Mouse (Mus musculus) left cerebral cortex, adult 9 months (tissue): ENCODE measurements at regions not wholly inside any gene's neighbourhood (a gene's known extent, or its start where the extent isn't known, plus 50 kb on each side); places are given as distances from the start of the nearest gene placed in this dataset.

ENCODE experiments used
- DNase-seq, 2 experiments: peaks; one replicate each; pipeline ENCODE4 v3.0.0; 2022; ENCODE audit warnings: low spot score in 2 of 2

DNA sequence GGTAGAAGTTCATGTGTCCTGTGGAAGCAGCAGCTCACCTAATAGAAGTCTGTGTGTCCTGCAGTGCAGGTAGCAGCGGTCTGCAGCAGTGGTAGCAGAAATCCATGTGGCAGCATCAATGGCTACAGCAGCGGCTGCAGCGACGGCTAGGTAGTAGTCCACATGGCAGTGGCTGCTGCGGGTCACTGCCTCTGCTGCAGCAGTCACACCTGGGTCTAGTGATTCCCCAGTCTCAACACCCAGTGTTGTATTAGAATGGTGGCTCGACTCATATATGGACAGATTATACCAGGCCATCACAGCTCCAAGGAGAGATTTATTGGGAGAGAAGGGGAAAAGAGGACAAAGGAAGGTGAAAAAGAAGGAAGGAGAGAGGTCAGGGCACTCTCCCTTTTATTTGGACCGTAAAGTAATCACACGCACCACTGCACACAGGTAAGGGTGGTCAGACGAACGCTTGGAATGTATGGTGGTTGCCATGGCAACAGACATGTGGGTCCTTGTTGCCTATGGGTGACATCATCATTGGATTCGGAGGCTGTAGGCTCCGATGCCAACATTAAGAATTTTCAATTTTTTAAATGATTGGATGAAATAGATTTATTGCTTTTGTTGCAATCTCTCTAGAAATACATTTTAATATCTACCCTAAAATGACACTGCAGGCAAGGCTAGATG, 71.2 kb upstream of the Ccdc85a start:
- no peak for DNase-seq

DNA sequence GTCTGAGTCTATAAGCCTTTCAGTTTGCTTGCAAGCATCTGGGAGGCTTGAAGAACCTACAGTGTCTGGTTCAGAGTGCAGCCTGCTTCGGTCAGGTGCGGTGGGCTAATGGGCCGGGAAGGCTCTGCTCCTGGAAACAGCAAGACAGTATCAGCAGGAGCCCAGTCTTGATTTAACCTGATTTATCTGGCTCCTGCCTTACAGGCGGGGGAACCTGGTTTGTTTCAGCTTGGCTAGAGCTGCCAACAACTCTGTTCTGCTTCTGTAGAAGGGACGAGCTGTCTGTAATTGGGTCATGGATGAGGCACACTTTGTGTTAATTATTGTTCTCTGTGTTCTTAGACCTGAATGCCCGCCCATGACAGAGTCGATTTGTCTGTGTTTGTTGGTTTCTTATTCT, 65.3 kb upstream of the Ccdc85a start:
- DNase-seq: no peak

DNA sequence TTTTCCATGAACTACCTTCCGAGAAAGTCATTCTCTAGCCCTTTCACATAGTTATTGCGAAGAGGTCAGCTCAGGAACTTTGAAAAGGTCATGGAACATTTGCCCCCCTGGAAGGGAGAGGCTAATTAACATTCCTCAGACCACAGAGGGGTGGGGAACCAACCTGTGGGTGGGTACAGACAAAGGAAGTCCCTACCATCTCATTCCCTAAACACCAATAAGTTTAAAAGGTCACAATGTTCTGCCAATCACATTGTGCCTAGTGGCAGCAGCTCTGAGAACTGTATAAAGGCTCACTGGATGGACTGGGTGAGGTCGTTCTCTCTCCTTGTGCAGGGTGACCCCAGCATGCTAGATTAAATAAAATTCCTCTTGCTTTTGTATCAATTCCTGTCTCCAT, 64.8 kb upstream of the Ccdc85a start:
- no peak for DNase-seq

DNA sequence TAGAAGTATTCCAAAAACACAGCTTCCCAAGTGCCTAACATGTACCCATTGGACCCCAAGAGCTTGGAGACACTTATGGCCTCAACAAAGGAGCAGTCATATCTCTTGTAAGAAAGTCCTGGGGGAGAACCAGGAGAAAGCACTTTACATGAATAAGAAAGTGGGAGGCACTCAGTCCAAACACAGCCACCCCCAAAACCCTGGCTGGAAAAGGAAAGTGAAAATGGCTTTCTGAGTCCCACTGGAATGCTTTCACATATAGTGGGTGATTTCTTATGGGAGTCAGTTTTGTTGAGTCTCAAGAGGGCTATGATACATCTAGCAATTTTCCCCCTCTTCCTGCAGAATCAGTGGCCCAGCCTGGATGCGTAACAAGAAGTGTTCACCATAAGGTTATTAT, 55.0 kb upstream of the Ccdc85a start:
- DNase-seq: no peak

DNA sequence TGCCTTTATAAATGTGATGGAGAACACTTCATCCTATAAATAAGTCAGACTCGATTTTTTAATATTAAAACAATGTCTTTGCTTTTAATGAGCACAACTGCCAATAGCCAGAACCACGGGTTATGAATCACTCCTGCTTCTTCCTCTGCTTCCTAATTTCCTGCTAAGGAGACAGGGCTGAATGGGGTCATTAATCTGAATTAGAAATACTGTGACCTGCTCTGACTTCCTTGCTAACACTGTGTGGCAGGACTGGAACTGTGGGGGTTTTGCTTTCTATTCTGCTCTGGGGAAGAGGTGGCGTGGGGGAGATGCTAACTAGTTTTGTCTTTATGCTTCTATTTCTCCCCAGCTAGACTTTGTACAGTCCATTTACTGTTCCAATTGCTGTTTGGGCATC, 52.6 kb upstream of the Ccdc85a start:
- DNase-seq: no peak
